Mouse (Mus musculus) left cerebral cortex, adult 2 months (tissue): ENCODE results near the gene Vmn1r151. TPM values are rescaled to one million over a fixed set of nuclear protein-coding genes. Genes with fewer than 3 reads are reported as not detected.
"Not testable (repeated sequence)": the region's sequence is repeated elsewhere in the genome, so short reads cannot be mapped to it uniquely, and the experiment has no call there.

Source experiments
- DNase-seq, 2 experiments: peaks; one replicate each; pipeline ENCODE4 v3.0.0; 2021 to 2022; ENCODE audit warnings: low spot score in 2 of 2, mixed read lengths in 1 of 2; ENCODE audit errors: extremely low spot score in 1 of 2
- H3K27ac ChIP-seq: fragments of 200-600 bp; 2 replicates; pipeline ENCODE4 v1.8.1; 2022
- H3K4me3 ChIP-seq: fragments of 200-600 bp; 2 replicates; pipeline ENCODE4 v1.8.1; 2022
- intact Hi-C: fragments of 180-260 bp; cut with DNase I; formaldehyde crosslinking; loops from one replicate; pipeline ENCODE4 v1.15.1; 2025
- long read RNA-seq, 2 experiments: library from polyadenylated mRNA; stranded (forward); transcript quantifications; one replicate each; pipeline ENCODE4 v2.0.0; 2021; ENCODE audit warnings: borderline mapping rate in 2 of 2
- total RNA-seq, 2 experiments: library from RNA; stranded (reverse); gene quantifications; 2 replicates each; pipeline ENCODE4 v1.2.3; 2021

Gene Vmn1r151
- not detected for total RNA-seq
- long read RNA-seq, experiment 1 = 0 reads
- long read RNA-seq, experiment 2 = 0 reads

DNA sequence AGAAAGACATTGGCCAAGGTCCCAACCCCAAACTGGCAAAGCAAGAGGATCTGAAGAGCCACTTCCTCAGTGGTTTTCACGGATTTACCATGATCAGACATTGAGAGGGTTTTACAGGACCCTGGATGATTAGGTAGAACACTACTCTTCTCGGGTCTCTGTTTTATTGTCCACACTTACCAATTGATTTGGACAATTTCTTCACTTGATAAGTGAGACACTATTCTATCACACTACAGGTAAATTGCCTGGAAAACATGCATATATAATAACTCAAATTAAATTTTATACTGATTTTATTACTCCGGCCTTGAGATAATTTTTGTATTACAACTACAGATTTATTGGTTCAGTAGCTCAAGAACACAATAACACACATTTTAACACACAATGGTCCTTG, at the start of gene Vmn1r151:
Vmn1r151 (minus strand) TSS at position 101 of the 400 bp plus-strand sequence.
- intact Hi-C loops, DNase-seq, H3K27ac ChIP-seq, H3K4me3 ChIP-seq: not testable (repeated sequence)

DNA sequence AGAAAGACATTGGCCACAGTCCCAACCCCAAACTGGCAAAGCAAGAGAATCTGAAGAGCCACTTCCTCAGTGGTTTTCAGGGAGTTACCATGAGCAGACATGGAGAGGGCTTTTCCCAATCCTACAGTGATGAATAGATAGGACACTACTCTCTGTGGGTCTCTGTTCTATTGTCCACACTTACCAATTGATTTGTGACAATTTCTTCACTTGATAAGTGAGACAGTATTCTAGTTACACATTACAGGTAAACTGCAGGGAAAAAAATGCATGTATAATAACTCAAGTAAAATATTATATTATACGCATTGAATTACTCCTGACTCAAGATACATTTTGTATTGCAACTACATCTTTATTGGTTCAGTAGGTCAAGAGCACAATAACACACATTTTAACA, 35.3 kb upstream of the Vmn1r151 start, which contains the start of gene Gm8677:
Gm8677 (minus strand) TSS at position 101 of the 400 bp plus-strand sequence.
- intact Hi-C loops, DNase-seq, H3K27ac ChIP-seq, H3K4me3 ChIP-seq: not testable (repeated sequence)

DNA sequence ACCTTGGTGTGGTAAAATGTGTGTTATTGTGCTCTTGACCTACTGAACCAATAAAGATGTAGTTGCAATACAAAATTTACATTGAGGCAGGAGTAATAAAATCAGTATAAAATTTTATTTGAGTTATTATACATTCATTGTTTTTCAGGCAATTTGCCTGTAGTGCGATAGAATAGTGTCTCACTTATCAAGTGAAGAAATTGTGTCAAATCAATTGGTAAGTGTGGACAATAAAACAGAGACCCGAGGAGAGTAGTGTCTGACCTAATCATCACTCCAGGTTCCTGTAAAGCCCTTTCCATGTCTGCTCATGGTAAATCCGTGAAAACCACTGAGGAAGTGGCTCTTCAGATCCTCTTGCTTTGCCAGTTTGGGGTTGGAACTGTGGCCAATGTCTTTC, 23.2 kb upstream of the Vmn1r151 start, which contains the start of gene Vmn1r152:
Vmn1r152 (plus strand) TSS at position 301 of the 400 bp plus-strand sequence.
- H3K4me3 ChIP-seq, DNase-seq, intact Hi-C loops, H3K27ac ChIP-seq: not testable (repeated sequence)

DNA sequence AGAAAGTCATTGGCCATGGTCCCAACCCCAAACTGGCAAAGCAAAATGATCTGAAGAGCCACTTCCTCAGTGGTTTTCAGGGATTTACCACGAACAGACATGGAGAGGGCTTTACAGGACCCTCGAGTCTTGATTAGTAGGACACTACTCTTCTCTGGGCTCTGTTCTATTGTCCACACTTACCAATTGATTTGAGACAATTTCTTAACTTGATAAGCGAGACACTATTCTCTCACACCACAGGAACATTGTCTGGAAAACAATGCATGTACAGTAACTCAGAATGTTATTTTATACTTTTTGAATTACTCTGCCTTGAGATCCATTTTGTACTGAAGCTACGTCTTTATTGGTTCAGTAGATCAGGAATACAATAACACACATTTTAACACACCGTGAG, 35.5 kb downstream of the Vmn1r151 start, which contains the start of gene Gm10665:
Gm10665 (minus strand) TSS at position 101 of the 400 bp plus-strand sequence.
- H3K27ac ChIP-seq, H3K4me3 ChIP-seq, intact Hi-C loops, DNase-seq: not testable (repeated sequence)

Other genes with a start within 250 kb of the Vmn1r151 start
- gene Gm4187, start 170.0 kb downstream of the Vmn1r151 start, total RNA-seq = not detected
- gene Gm8660, start 128.6 kb downstream of the Vmn1r151 start, total RNA-seq = not detected
- gene Vmn1r148, start 86.1 kb downstream of the Vmn1r151 start, total RNA-seq = not detected
- gene Vmn1r149, start 61.4 kb downstream of the Vmn1r151 start, total RNA-seq = not detected
- not detected for gene Gm10665, start 35.6 kb downstream of the Vmn1r151 start, total RNA-seq
- gene Vmn1r152, start 23.3 kb upstream of the Vmn1r151 start, total RNA-seq = not detected
- not detected for gene Gm8677, start 35.2 kb upstream of the Vmn1r151 start, total RNA-seq
- not detected for gene Gm4201, start 65.7 kb upstream of the Vmn1r151 start, total RNA-seq
- not detected for gene Gm4565, start 88.4 kb upstream of the Vmn1r151 start, total RNA-seq
- not detected for gene Vmn1r155, start 158.3 kb upstream of the Vmn1r151 start, total RNA-seq
- gene Gm8693, start 192.6 kb upstream of the Vmn1r151 start, total RNA-seq = not detected
- not detected for gene Gm4567, start 220.0 kb upstream of the Vmn1r151 start, total RNA-seq